ENCODE assay signal across 8 mouse cellular contexts in the genomic region with DNA sequence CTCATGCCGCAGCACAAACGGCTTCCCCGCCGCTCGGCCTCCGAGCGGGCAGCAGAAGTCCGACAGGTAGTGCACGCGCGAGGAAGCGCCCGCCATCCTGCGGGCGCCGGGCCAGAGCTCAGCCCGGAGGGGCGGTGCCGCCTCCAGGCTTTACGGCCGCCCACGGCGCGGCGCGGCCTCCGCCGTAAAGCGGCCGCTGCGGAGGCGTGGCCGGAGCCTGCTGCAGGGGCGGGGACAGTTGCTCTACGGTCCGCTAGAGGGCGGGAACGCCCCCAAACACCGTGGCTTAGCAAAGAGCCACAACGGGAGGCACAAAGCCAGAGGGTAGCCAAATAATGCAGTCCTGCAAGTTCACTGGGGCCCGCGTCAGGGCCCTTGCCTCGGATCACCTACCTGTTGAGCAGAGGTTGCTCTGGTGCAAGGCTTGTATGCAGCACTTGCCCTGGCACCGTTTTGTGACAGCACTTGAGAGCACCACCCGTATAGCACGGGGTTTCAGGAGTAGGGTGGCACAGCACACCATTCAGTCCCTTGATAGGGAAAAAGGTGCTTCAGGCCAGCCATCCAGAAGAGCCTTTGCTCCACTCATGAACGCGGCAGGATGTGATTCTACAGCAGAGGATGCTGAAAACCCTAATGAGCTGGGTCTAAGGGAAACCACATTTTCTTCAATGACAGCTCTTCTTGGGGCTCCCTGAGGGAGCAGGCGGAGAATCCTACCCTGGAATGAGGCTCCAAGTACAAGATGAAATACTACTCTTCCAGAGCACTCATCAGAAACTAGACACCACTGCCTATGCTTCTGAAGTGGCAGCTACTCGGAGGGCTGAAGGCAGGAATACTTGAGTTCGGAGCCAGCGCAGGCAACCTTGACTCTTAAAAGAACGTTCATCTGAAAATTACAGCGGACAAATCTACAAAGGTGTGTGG. TPM values are rescaled to one million over a fixed set of nuclear protein-coding genes. Genes with fewer than 3 reads are reported as not detected.
DNase-seq lines count a peak whose midpoint lies in the region; ATAC-seq and TF ChIP-seq lines count a peak whose summit lies in the region.

A gene (minus strand): TSS at position 154 of the 930 bp plus-strand sequence.

- H3K4me2 ChIP-seq in embryonic facial prominence, embryonic 15.5 days (replicated peaks): peak within 1 kb of the TSS; percentile 94
- H3K4me2 ChIP-seq in limb, embryonic 14.5 days (replicated peaks; ENCODE audit: low read depth, low read length, severe bottlenecking): peak within 1 kb of the TSS; percentile 84
- H3K4me2 ChIP-seq in midbrain, postnatal 0 days (ENCODE audit: low read depth, low read length, poor library complexity, severe bottlenecking): peak within 1 kb of the TSS; percentile 93

- peaks cover 69% of the 10 kb centered on the region for H3K36me3 ChIP-seq in embryonic facial prominence, embryonic 15.5 days
- H3K36me3 ChIP-seq in limb, embryonic 14.5 days (ENCODE audit: control insufficient read depth, insufficient read depth, low read length): peaks cover 78% of the 10 kb centered on the region
- H3K36me3 ChIP-seq in midbrain, postnatal 0 days (ENCODE audit: insufficient read depth, low read length): peaks cover 59% of the 10 kb centered on the region

- peak; percentile 64 for TF ChIP-seq CTCF in bone marrow, adult 2 months (IDR thresholded peaks at IDR 0.05; ENCODE audit: control insufficient read depth, insufficient read depth, low read length)
- peak; percentile 76 for TF ChIP-seq CTCF in midbrain, postnatal 0 days (IDR thresholded peaks at IDR 0.05)

- H3K4me3 ChIP-seq in bone marrow, adult 2 months (replicated peaks; ENCODE audit: control insufficient read depth, low read depth, low read length): peak within 1 kb of the TSS; percentile 93
- H3K4me3 ChIP-seq in embryonic facial prominence, embryonic 15.5 days (replicated peaks): peak within 1 kb of the TSS; percentile 85
- peak within 1 kb of the TSS; percentile 68 for H3K4me3 ChIP-seq in limb, embryonic 14.5 days (replicated peaks; ENCODE audit: low read length)
- peak within 1 kb of the TSS; percentile 87 for H3K4me3 ChIP-seq in midbrain, postnatal 0 days (ENCODE audit: low read depth, low read length)

- H3K9ac ChIP-seq in embryonic facial prominence, embryonic 15.5 days: peak within 1 kb of the TSS; percentile 85
- H3K9ac ChIP-seq in limb, embryonic 14.5 days (ENCODE audit: low read depth, low read length, severe bottlenecking): peak within 1 kb of the TSS; percentile 62
- H3K9ac ChIP-seq in midbrain, postnatal 0 days (replicated peaks; ENCODE audit: low read length, poor library complexity, severe bottlenecking): peak within 1 kb of the TSS; percentile 86

- H3K9me3 ChIP-seq in embryonic facial prominence, embryonic 15.5 days (replicated peaks): no peaks in the 10 kb centered on the region
- no peaks in the 10 kb centered on the region for H3K9me3 ChIP-seq in limb, embryonic 14.5 days (ENCODE audit: control insufficient read depth, low read length)
- no peaks in the 10 kb centered on the region for H3K9me3 ChIP-seq in midbrain, postnatal 0 days (ENCODE audit: low read length)

- peak; percentile 88 for ATAC-seq in embryonic facial prominence, embryonic 15.5 days (ENCODE audit: insufficient number of reproducible peaks, low FRiP score, low TSS enrichment, low read depth)
- peak; percentile 90 for ATAC-seq in limb, embryonic 14.5 days (ENCODE audit: low FRiP score, low read depth)
- ATAC-seq in midbrain, postnatal 0 days (ENCODE audit: low FRiP score): peak; percentile 83

- no peaks in the 10 kb centered on the region; the same call in 1 of the 2 replicates for H3K4me1 ChIP-seq in bone marrow, adult 2 months (ENCODE audit: control insufficient read depth, insufficient read depth, low read length)
- peaks cover 27% of the 10 kb centered on the region for H3K4me1 ChIP-seq in embryonic facial prominence, embryonic 15.5 days
- H3K4me1 ChIP-seq in limb, embryonic 14.5 days (ENCODE audit: control insufficient read depth, insufficient read depth, low read length): peaks cover 12% of the 10 kb centered on the region
- peaks cover 10% of the 10 kb centered on the region for H3K4me1 ChIP-seq in midbrain, postnatal 0 days (ENCODE audit: insufficient read depth, low read length)

- WGBS in bone marrow, adult 2 months: 11% methylated on average over 54 of the region's 54 CpGs
- WGBS in embryonic facial prominence, embryonic 15.5 days: 4% methylated on average over 53 of the region's 54 CpGs
- WGBS in limb, embryonic 14.5 days: 8% methylated on average over 41 of the region's 54 CpGs
- 8% methylated on average over 54 of the region's 54 CpGs for WGBS in midbrain, postnatal 0 days

- H3K27ac ChIP-seq in bone marrow, adult 2 months (ENCODE audit: control insufficient read depth, insufficient read depth, low read depth, low read length, poor library complexity): peak within 1 kb of the TSS; percentile 58; the same call in 1 of the 2 replicates
- H3K27ac ChIP-seq in embryonic facial prominence, embryonic 15.5 days (replicated peaks): peak within 1 kb of the TSS; percentile 84
- peak within 1 kb of the TSS; percentile 35 for H3K27ac ChIP-seq in limb, embryonic 14.5 days (replicated peaks; ENCODE audit: low read depth, low read length)
- H3K27ac ChIP-seq in midbrain, postnatal 0 days (ENCODE audit: low read depth, low read length): peak within 1 kb of the TSS; percentile 80

- peak; percentile 44; the same call in 1 of the 2 replicates for TF ChIP-seq POLR2A in bone marrow, adult 2 months (IDR thresholded peaks at IDR 0.05; ENCODE audit: borderline replicate concordance, control insufficient read depth, low read depth, low read length)
- TF ChIP-seq POLR2A in limb, embryonic 14.5 days (IDR thresholded peaks at IDR 0.05; ENCODE audit: borderline replicate concordance, extremely low read depth, insufficient read depth, insufficient read length): peak; percentile 91

- DNase-seq in 416B (ENCODE audit: low read depth): peak; percentile 93
- peak; percentile 85 for DNase-seq in heart, adult 8-10 months (ENCODE audit: low spot score)
- peak; percentile 95 for DNase-seq in kidney, adult 9 months
- peak; percentile 93 for DNase-seq in limb, embryonic 14.5 days (ENCODE audit: low spot score)
- peak; percentile 96 for DNase-seq in midbrain, postnatal 0 days (ENCODE audit: low spot score)
- DNase-seq in spleen, postnatal 14 days (ENCODE audit: low spot score in 2 of 2): peak; percentile 81 to 86

- no peaks in the 10 kb centered on the region for H3K27me3 ChIP-seq in embryonic facial prominence, embryonic 15.5 days
- no peaks in the 10 kb centered on the region for H3K27me3 ChIP-seq in limb, embryonic 14.5 days (ENCODE audit: control insufficient read depth, insufficient read depth, low read length)
- H3K27me3 ChIP-seq in midbrain, postnatal 0 days (ENCODE audit: insufficient read depth, low read length): no peaks in the 10 kb centered on the region

RNA-seq across cellular contexts. Expression of the gene that starts here (rescaled TPM):
- polyA plus RNA-seq in bone marrow, adult 2 months (2011; ENCODE audit: insufficient read depth, insufficient read length, low replicate concordance, missing spikeins): 3.1 and 10.9 TPM in 2 replicates
- polyA plus RNA-seq in embryonic facial prominence, embryonic 15.5 days (2015; fragmentation: Nextera tagmentation; extraction: Ambion mirVana): 35.8 and 39.8 TPM in 2 replicates
- total RNA-seq in heart, adult 8-10 months (2022): 10 to 100 TPM; 12.1 to 18.3 (median 13.6) TPM
- polyA plus RNA-seq in limb, embryonic 14.5 days (2012; rRNA removed): 45.0 and 64.7 TPM in 2 replicates
- 33.9 and 42.0 TPM in 2 replicates for polyA plus RNA-seq in limb, embryonic 14.5 days (2014; fragmentation: Nextera tagmentation; extraction: Ambion mirVana)
- total RNA-seq in midbrain, postnatal 0 days (2014; rRNA removed): 165 and 180 TPM in 2 replicates
- polyA plus RNA-seq in midbrain, postnatal 0 days (2015; fragmentation: Nextera tagmentation; extraction: Ambion mirVana): 109 and 114 TPM in 2 replicates

Comparison
In these comparisons a context has a peak if more than half of its experiments do, and no peak if none do; other contexts are left out.
1. Peak in every context shown above with its lines: DNase-seq, ATAC-seq, H3K4me3 ChIP-seq and H3K27ac ChIP-seq.